Mouse (Mus musculus): Measurements from ENCODE around the gene Grk3. TPM values are rescaled to one million over a fixed set of nuclear protein-coding genes. Genes with fewer than 3 reads are reported as not detected.

The Grk3 gene
- polyA plus RNA-seq, 1 experiment from 2014 or later = 21.2 TPM

GRCm38 (mm10) chr5:113014111-113014807, 1.3 kb downstream of the Grk3 start:
- WGBS = 62% methylated on average over 16 of the region's 16 CpGs
- Histone ChIP-seq H3K9ac (peak overlapping the region; percentile 81), H3K27me3 (ENCODE audit: control insufficient read depth, insufficient read depth, low read length) (no peaks in the 10 kb centered on the region), H3K4me1 (replicated peaks; ENCODE audit: control insufficient read depth, insufficient read depth, low read length) (peaks cover 21% of the 10 kb centered on the region), H3K4me3 (replicated peaks; ENCODE audit: low read length) (peak overlapping the region; percentile 63), H3K27ac (no peak overlapping the region; the same call in 1 of the 2 replicates), H3K4me2 (replicated peaks) (peak overlapping the region; percentile 68), H3K9me3 (ENCODE audit: control insufficient read depth, low read length) (no peaks in the 10 kb centered on the region), H3K36me3 (replicated peaks; ENCODE audit: control insufficient read depth, insufficient read depth) (no peaks in the 10 kb centered on the region)
- peak; percentile 5; the same call in 1 of the 2 replicates for ATAC-seq (ENCODE audit: low FRiP score)
- no peak for DNase-seq (ENCODE audit: low spot score)

GRCm38 (mm10) chr5:113011926-113012325, 3.7 kb downstream of the Grk3 start:
- Histone ChIP-seq H3K9me3 (ENCODE audit: control insufficient read depth, low read length) (no peaks in the 10 kb centered on the region), H3K4me2 (replicated peaks) (no peak overlapping the region), H3K36me3 (replicated peaks; ENCODE audit: control insufficient read depth, insufficient read depth) (no peaks in the 10 kb centered on the region), H3K27me3 (ENCODE audit: control insufficient read depth, insufficient read depth, low read length) (no peaks in the 10 kb centered on the region), H3K9ac (no peak overlapping the region), H3K4me1 (replicated peaks; ENCODE audit: control insufficient read depth, insufficient read depth, low read length) (peaks cover 21% of the 10 kb centered on the region), H3K4me3 (replicated peaks; ENCODE audit: low read length) (no peak overlapping the region), H3K27ac (no peak overlapping the region)
- 90% methylated on average over 10 of the region's 10 CpGs for WGBS
- ATAC-seq (ENCODE audit: low FRiP score) (no peak), DNase-seq (ENCODE audit: low spot score) (no peak)

GRCm38 (mm10) chr5:113009183-113009820, 6.3 kb downstream of the Grk3 start:
- no peak overlapping the region for H3K4me3 ChIP-seq (replicated peaks; ENCODE audit: low read length)
- H3K36me3 ChIP-seq (replicated peaks; ENCODE audit: control insufficient read depth, insufficient read depth) = no peaks in the 10 kb centered on the region
- H3K4me2 ChIP-seq (replicated peaks) = no peak overlapping the region
- DNase-seq (ENCODE audit: low spot score) = no peak
- H3K9me3 ChIP-seq (ENCODE audit: control insufficient read depth, low read length) = no peaks in the 10 kb centered on the region
- no peak for ATAC-seq (ENCODE audit: low FRiP score)
- H3K9ac ChIP-seq = no peak overlapping the region
- H3K27me3 ChIP-seq (ENCODE audit: control insufficient read depth, insufficient read depth, low read length) = no peaks in the 10 kb centered on the region
- 89% methylated on average over 8 of the region's 8 CpGs for WGBS
- no peak overlapping the region for H3K27ac ChIP-seq
- H3K4me1 ChIP-seq (replicated peaks; ENCODE audit: control insufficient read depth, insufficient read depth, low read length) = peaks cover 10% of the 10 kb centered on the region

GRCm38 (mm10) chr5:113008496-113008895, 7.1 kb downstream of the Grk3 start:
- Histone ChIP-seq H3K4me3 (replicated peaks; ENCODE audit: low read length) (no peak overlapping the region), H3K9ac (no peak overlapping the region), H3K4me2 (replicated peaks) (no peak overlapping the region), H3K27me3 (ENCODE audit: control insufficient read depth, insufficient read depth, low read length) (no peaks in the 10 kb centered on the region), H3K9me3 (ENCODE audit: control insufficient read depth, low read length) (no peaks in the 10 kb centered on the region), H3K27ac (no peak overlapping the region), H3K36me3 (replicated peaks; ENCODE audit: control insufficient read depth, insufficient read depth) (no peaks in the 10 kb centered on the region), H3K4me1 (replicated peaks; ENCODE audit: control insufficient read depth, insufficient read depth, low read length) (peaks cover 3% of the 10 kb centered on the region)
- DNase-seq (ENCODE audit: low spot score) (no peak), ATAC-seq (ENCODE audit: low FRiP score) (no peak)
- WGBS = 64% methylated on average over 2 of the region's 2 CpGs

- Histone ChIP-seq H3K4me1 (replicated peaks; ENCODE audit: control insufficient read depth, insufficient read depth, low read length) (peaks cover 5% of the 10 kb centered on the region; the same call in 1 of the 2 replicates), H3K36me3 (replicated peaks; ENCODE audit: control insufficient read depth, insufficient read depth) (no peaks in the 10 kb centered on the region), H3K9me3 (ENCODE audit: control insufficient read depth, low read length) (no peaks in the 10 kb centered on the region), H3K4me2 (replicated peaks) (no peak overlapping the region), H3K9ac (no peak overlapping the region), H3K27me3 (ENCODE audit: control insufficient read depth, insufficient read depth, low read length) (no peaks in the 10 kb centered on the region), H3K4me3 (replicated peaks; ENCODE audit: low read length) (no peak overlapping the region), H3K27ac (no peak overlapping the region)
- WGBS = 93% methylated on average over 7 of the region's 7 CpGs
- ATAC-seq (ENCODE audit: low FRiP score) (no peak), DNase-seq (ENCODE audit: low spot score) (no peak)
These were observed 8.6 kb downstream of the Grk3 start for GRCm38 (mm10) chr5:113006997-113007396.

GRCm38 (mm10) chr5:113005941-113006391, 9.6 kb downstream of the Grk3 start:
- no peaks in the 10 kb centered on the region for H3K36me3 ChIP-seq (replicated peaks; ENCODE audit: control insufficient read depth, insufficient read depth)
- H3K27ac ChIP-seq = no peak overlapping the region
- H3K4me2 ChIP-seq (replicated peaks) = no peak overlapping the region
- H3K4me3 ChIP-seq (replicated peaks; ENCODE audit: low read length) = no peak overlapping the region
- no peaks in the 10 kb centered on the region for H3K27me3 ChIP-seq (ENCODE audit: control insufficient read depth, insufficient read depth, low read length)
- no peak overlapping the region for H3K9ac ChIP-seq
- DNase-seq (ENCODE audit: low spot score) = no peak
- no peaks in the 10 kb centered on the region for H3K9me3 ChIP-seq (ENCODE audit: control insufficient read depth, low read length)
- H3K4me1 ChIP-seq (replicated peaks; ENCODE audit: control insufficient read depth, insufficient read depth, low read length) = peaks cover 5% of the 10 kb centered on the region; the same call in 1 of the 2 replicates
- no peak for ATAC-seq (ENCODE audit: low FRiP score)
- WGBS = 80% methylated on average over 7 of the region's 7 CpGs

- ATAC-seq (ENCODE audit: low FRiP score) = no peak; the same call in 1 of the 2 replicates
- Histone ChIP-seq H3K4me1 (replicated peaks; ENCODE audit: control insufficient read depth, insufficient read depth, low read length) (peaks cover 5% of the 10 kb centered on the region; the same call in 1 of the 2 replicates), H3K4me3 (replicated peaks; ENCODE audit: low read length) (no peak overlapping the region), H3K36me3 (replicated peaks; ENCODE audit: control insufficient read depth, insufficient read depth) (no peaks in the 10 kb centered on the region), H3K4me2 (replicated peaks) (no peak overlapping the region), H3K9ac (no peak overlapping the region), H3K27ac (0 out of 2 replicates have a peak overlapping the region, but pooled peaks have one; percentile 0), H3K9me3 (ENCODE audit: control insufficient read depth, low read length) (no peaks in the 10 kb centered on the region), H3K27me3 (ENCODE audit: control insufficient read depth, insufficient read depth, low read length) (no peaks in the 10 kb centered on the region)
- DNase-seq (ENCODE audit: low spot score) = peak; percentile 28
- 38% methylated on average over 5 of the region's 5 CpGs for WGBS
These were observed 12.7 kb downstream of the Grk3 start for GRCm38 (mm10) chr5:113002821-113003380.

GRCm38 (mm10) chr5:112999227-112999626, 16.4 kb downstream of the Grk3 start:
- H3K27me3 ChIP-seq (ENCODE audit: control insufficient read depth, insufficient read depth, low read length) = no peaks in the 10 kb centered on the region
- no peaks in the 10 kb centered on the region; the same call in 1 of the 2 replicates for H3K36me3 ChIP-seq (replicated peaks; ENCODE audit: control insufficient read depth, insufficient read depth)
- no peak for DNase-seq (ENCODE audit: low spot score)
- WGBS = 88% methylated on average over 8 of the region's 8 CpGs
- H3K9me3 ChIP-seq (ENCODE audit: control insufficient read depth, low read length) = no peaks in the 10 kb centered on the region
- H3K4me3 ChIP-seq (replicated peaks; ENCODE audit: low read length) = no peak overlapping the region
- H3K4me2 ChIP-seq (replicated peaks) = no peak overlapping the region
- no peak for ATAC-seq (ENCODE audit: low FRiP score)
- peaks cover 5% of the 10 kb centered on the region; the same call in 1 of the 2 replicates for H3K4me1 ChIP-seq (replicated peaks; ENCODE audit: control insufficient read depth, insufficient read depth, low read length)
- H3K9ac ChIP-seq = no peak overlapping the region
- H3K27ac ChIP-seq = no peak overlapping the region

- Histone ChIP-seq H3K4me1 (replicated peaks; ENCODE audit: control insufficient read depth, insufficient read depth, low read length) (peaks cover 2% of the 10 kb centered on the region; the same call in 1 of the 2 replicates), H3K27ac (no peak overlapping the region), H3K36me3 (replicated peaks; ENCODE audit: control insufficient read depth, insufficient read depth) (no peaks in the 10 kb centered on the region; the same call in 1 of the 2 replicates), H3K9me3 (ENCODE audit: control insufficient read depth, low read length) (no peaks in the 10 kb centered on the region), H3K27me3 (ENCODE audit: control insufficient read depth, insufficient read depth, low read length) (no peaks in the 10 kb centered on the region), H3K4me2 (replicated peaks) (no peak overlapping the region), H3K4me3 (replicated peaks; ENCODE audit: low read length) (no peak overlapping the region), H3K9ac (no peak overlapping the region)
- 35% methylated on average over 5 of the region's 5 CpGs for WGBS
- ATAC-seq (ENCODE audit: low FRiP score) (no peak; the same call in 1 of the 2 replicates), DNase-seq (ENCODE audit: low spot score) (peak; percentile 43)
These were observed 17.9 kb downstream of the Grk3 start for GRCm38 (mm10) chr5:112997516-112998186.

Data from hindbrain, embryonic 14.5 days (tissue).